Mouse (Mus musculus): Measurements from ENCODE around the gene Fbln5.

DNA sequence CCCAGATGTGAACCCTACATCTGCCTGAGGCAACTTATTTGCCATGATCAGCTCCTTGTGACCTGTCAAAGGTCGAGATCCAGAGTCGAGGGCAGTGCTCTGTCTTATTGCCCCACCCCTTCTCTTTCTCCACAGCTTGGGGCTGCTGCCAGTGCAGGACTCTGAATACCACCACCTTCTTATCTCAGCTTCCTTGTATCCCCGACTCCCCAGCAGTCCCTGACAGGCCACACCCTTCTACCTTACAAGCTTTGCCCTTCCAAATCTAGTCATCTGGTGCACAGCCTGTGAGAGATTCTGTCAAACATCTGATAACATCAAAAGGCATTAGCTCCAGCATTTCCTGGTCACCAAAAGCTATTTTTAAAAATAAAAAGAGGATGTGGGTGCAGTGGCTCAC lies 2.7 kb upstream of the Fbln5 start:
- TF ChIP-seq GATA1 (IDR thresholded peaks at IDR 0.05; ENCODE audit: borderline replicate concordance, low read length) (no peak), CTCF (IDR thresholded peaks at IDR 0.05; ENCODE audit: low read depth, low read length) (no peak), TAL1 (conservative IDR thresholded peaks at IDR 0.05; ENCODE audit: low read depth, low read length) (no peak), POLR2AphosphoS5 (IDR thresholded peaks at IDR 0.05; ENCODE audit: insufficient replicate concordance, low read depth, low read length) (no peak)
